Mouse (Mus musculus): ENCODE measurements around the gene Tusc2.
"Not testable (repeated sequence)": the region's sequence is repeated elsewhere in the genome, so short reads cannot be mapped to it uniquely, and the experiment has no call there.

Tusc2 gene

GRCm38 (mm10) chr9:107568331-107569261 is 5.5 kb downstream of the Tusc2 start:
- DNase-seq (ENCODE audit: low spot score) = peak; percentile 87

- no peak for DNase-seq (ENCODE audit: low spot score)
Measured at GRCm38 (mm10) chr9:107569270-107569669, 6.2 kb downstream of the Tusc2 start.

GRCm38 (mm10) chr9:107570016-107570415 is 7.0 kb downstream of the Tusc2 start:
- no peak for DNase-seq (ENCODE audit: low spot score)

- DNase-seq (ENCODE audit: low spot score) = no peak
Measured at GRCm38 (mm10) chr9:107570845-107571244, 7.8 kb downstream of the Tusc2 start.

- no peak for DNase-seq (ENCODE audit: low spot score)
Measured at GRCm38 (mm10) chr9:107571534-107572326, 8.7 kb downstream of the Tusc2 start.

- no peak for DNase-seq (ENCODE audit: low spot score)
Measured at GRCm38 (mm10) chr9:107572327-107572662, 9.2 kb downstream of the Tusc2 start.

- not testable (repeated sequence) for DNase-seq (ENCODE audit: low spot score)
Measured at GRCm38 (mm10) chr9:107573774-107574173, 10.7 kb downstream of the Tusc2 start.

GRCm38 (mm10) chr9:107575579-107576356 is 12.7 kb downstream of the Tusc2 start:
- no peak for DNase-seq (ENCODE audit: low spot score)

GRCm38 (mm10) chr9:107576357-107577107 is 13.5 kb downstream of the Tusc2 start, which contains the start of gene Hyal1:
Hyal1 (plus strand) TSS chr9:107576927.
- DNase-seq (ENCODE audit: low spot score) = peak; percentile 85

- DNase-seq (ENCODE audit: low spot score) = no peak
Measured at GRCm38 (mm10) chr9:107577871-107578270, 14.8 kb downstream of the Tusc2 start.

- DNase-seq (ENCODE audit: low spot score) = no peak
Measured at GRCm38 (mm10) chr9:107578587-107578986, 15.5 kb downstream of the Tusc2 start, which contains the start of gene Naa80. Naa80 (plus strand) TSS chr9:107578887.

- DNase-seq (ENCODE audit: low spot score) = no peak
Measured at GRCm38 (mm10) chr9:107579023-107579900, 16.2 kb downstream of the Tusc2 start.

- DNase-seq (ENCODE audit: low spot score) = peak; percentile 86
Measured at GRCm38 (mm10) chr9:107580501-107581317, 17.7 kb downstream of the Tusc2 start, which contains the start of gene Hyal3. Hyal3 (plus strand) TSS chr9:107580818.

- DNase-seq (ENCODE audit: low spot score) = no peak
Measured at GRCm38 (mm10) chr9:107581584-107581983, 18.5 kb downstream of the Tusc2 start.

GRCm38 (mm10) chr9:107582509-107583062 is 19.5 kb downstream of the Tusc2 start:
- DNase-seq (ENCODE audit: low spot score) = no peak

GRCm38 (mm10) chr9:107583174-107583573 is 20.1 kb downstream of the Tusc2 start:
- DNase-seq (ENCODE audit: low spot score) = no peak

- DNase-seq (ENCODE audit: low spot score) = no peak
Measured at GRCm38 (mm10) chr9:107586504-107586903, 23.4 kb downstream of the Tusc2 start.

GRCm38 (mm10) chr9:107586974-107587832 is 24.1 kb downstream of the Tusc2 start, which contains the start of gene Ifrd2:
Ifrd2 (plus strand) TSS chr9:107587642.
- DNase-seq (ENCODE audit: low spot score) = peak; percentile 92

Data from ovary, postnatal 36 days (tissue).